Mouse (Mus musculus): ENCODE measurements around the gene Dysf. TPM values are rescaled to one million over a fixed set of nuclear protein-coding genes. Genes with fewer than 3 reads are reported as not detected.

Gene Dysf
- polyA plus RNA-seq, 1 experiment = 1.7 TPM

DNA sequence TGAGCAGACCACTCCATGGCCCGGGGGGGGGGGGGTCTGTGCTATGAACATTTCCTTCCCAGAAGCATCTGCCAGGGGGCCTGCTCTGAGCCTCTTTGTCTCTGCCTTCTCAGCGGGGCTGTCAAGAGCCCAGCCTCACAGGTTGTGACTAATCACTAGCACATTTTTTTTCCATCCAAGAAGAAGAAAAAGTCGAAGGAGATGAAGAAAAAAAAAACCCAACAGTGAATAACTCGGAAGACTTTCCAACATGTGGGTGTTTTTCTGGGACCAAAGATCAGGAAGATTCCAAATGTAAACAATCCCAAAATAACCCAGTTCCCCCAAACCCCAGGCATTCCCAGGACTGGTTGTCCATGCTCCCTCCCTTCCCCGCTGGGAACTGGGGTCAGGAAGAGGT is 238.6 kb downstream of the Dysf start:
- Histone ChIP-seq H3K4me1 (ENCODE audit: control insufficient read depth, insufficient read depth, low read length) (no peaks in the 10 kb centered on the region), H3K4me3 (ENCODE audit: control insufficient read depth, low read depth, low read length) (no peak overlapping the region), H3K27ac (ENCODE audit: control insufficient read depth, insufficient read depth, low read depth, low read length) (no peak overlapping the region), H3K27me3 (ENCODE audit: control insufficient read depth, insufficient read depth, low read length) (no peaks in the 10 kb centered on the region), H3K36me3 (ENCODE audit: control insufficient read depth, insufficient read depth, low read length) (no peaks in the 10 kb centered on the region)
- TF ChIP-seq POLR2A (IDR thresholded peaks at IDR 0.05; ENCODE audit: control insufficient read depth, low read depth, low read length) (no peak), CTCF (IDR thresholded peaks at IDR 0.05; ENCODE audit: control insufficient read depth, insufficient read depth, insufficient replicate concordance, low read depth, low read length) (no peak)

Other genes starting within 250 kb of the Dysf start
- 90.8 and 94.2 TPM in 2 replicates for gene Ankrd53, start 245.9 kb upstream of the Dysf start, polyA plus RNA-seq (2012; rRNA removed)
- 95.3 and 97.0 TPM in 2 replicates for gene Tex261, start 232.8 kb upstream of the Dysf start, polyA plus RNA-seq (2012; rRNA removed)
- gene Nagk, start 213.6 kb upstream of the Dysf start, polyA plus RNA-seq (2012; rRNA removed) = 56.2 and 57.9 TPM in 2 replicates
- gene Paip2b, start 176.8 kb upstream of the Dysf start, polyA plus RNA-seq (2012; rRNA removed) = 54.0 and 54.4 TPM in 2 replicates
- gene Zfp638, start 141.5 kb upstream of the Dysf start, polyA plus RNA-seq (2012; rRNA removed) = 10.3 and 12.6 TPM in 2 replicates